Mouse (Mus musculus) limb, embryonic 12.5 days (tissue): ENCODE results near the gene Fcho2. TPM values are rescaled to one million over a fixed set of nuclear protein-coding genes. Genes with fewer than 3 reads are reported as not detected.

ENCODE experiments used
- polyA plus RNA-seq: library from polyadenylated mRNA; unstranded; fragments of >200 nt; fragmentation: Nextera tagmentation; extraction: Ambion mirVana; gene quantifications from 2 replicates; pipeline ENCODE4 v1.2.1, GENCODE M21; 2016

Fcho2 gene
- polyA plus RNA-seq, 1 experiment from 2014 or later: 51.3 TPM

Other genes with a start within 250 kb of the Fcho2 start
- gene Tmem174, start 178.0 kb downstream of the Fcho2 start, polyA plus RNA-seq: not detected in 2 replicates
- gene Tmem171, start 120.6 kb downstream of the Fcho2 start, polyA plus RNA-seq: 0.18 TPM in 1 of 2 replicates, not detected in the other
- gene Tnpo1, start 110.9 kb upstream of the Fcho2 start, polyA plus RNA-seq: 77.0 and 77.6 TPM in 2 replicates
- gene 1700024P04Rik, start 169.1 kb upstream of the Fcho2 start, polyA plus RNA-seq: not detected in 2 replicates